Mouse (Mus musculus): ENCODE results near the gene M6pr. TPM values are rescaled to one million over a fixed set of nuclear protein-coding genes. Genes with fewer than 3 reads are reported as not detected.
A peak's percentile ranks its signal among the peaks of the same experiment; 100 is the strongest.

The M6pr gene
- polyA plus RNA-seq, 1 experiment from 2014 or later, result 63.1 TPM

DNA sequence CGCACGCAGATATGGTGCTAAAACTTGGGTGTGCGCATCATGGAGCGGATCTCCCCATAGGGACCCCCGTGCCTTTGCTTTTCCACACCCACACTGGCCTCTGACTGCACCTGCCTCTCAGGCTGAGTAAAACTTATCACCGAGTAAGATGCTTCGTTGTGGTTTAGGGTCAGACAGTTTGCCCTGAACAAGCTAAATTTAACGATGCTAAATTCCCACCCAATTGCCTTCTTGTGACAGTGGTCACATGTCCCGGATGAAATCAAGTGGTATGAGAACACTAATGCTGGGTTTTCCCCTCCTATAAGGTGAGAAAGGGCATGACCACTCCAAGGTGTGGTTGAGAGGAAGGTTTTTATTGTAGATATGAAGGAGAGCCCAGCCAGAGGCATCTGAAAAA lies 14.7 kb upstream of the M6pr start:
- Histone ChIP-seq H3K4me3 (ENCODE audit: low read depth, low read length) (no peak overlapping the region), H3K4me2 (ENCODE audit: low read length) (no peak overlapping the region), H3K36me3 (ENCODE audit: control insufficient read depth, insufficient read depth, low read length) (no peaks in the 10 kb centered on the region), H3K27me3 (replicated peaks; ENCODE audit: control insufficient read depth, insufficient read depth, low read length) (no peaks in the 10 kb centered on the region), H3K9me3 (replicated peaks; ENCODE audit: control insufficient read depth, low read length) (no peaks in the 10 kb centered on the region), H3K27ac (ENCODE audit: low read depth, low read length) (no peak overlapping the region), H3K9ac (ENCODE audit: low read length) (no peak overlapping the region), H3K4me1 (ENCODE audit: control insufficient read depth, insufficient read depth, low read length) (no peaks in the 10 kb centered on the region)
- no peak for ATAC-seq
- DNase-seq (ENCODE audit: low spot score), result no peak
- 86% methylated on average over 9 of the region's 9 CpGs for WGBS

DNA sequence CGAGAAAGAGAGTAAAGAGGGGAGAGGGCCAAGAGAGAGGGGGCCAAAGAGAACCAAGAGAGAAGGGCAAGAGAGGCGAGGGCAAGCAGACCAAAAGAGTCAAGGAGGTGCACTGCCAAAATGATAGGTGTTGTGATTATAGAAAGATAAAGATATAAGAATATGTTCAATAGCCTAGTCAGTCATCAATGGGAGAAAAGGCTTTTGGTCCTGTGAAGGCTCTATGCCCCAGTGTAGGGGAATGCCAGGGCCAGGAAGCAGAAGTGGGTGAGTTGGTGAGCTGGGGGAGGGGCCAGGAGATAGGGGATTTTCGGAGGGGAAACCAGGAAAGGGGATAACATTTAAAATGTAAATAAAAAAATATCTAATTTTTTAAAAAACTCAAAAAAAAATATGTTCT lies 14.2 kb upstream of the M6pr start:
- WGBS, result 78% methylated on average over 3 of the region's 3 CpGs
- Histone ChIP-seq H3K4me2 (ENCODE audit: low read length) (no peak overlapping the region), H3K27me3 (replicated peaks; ENCODE audit: control insufficient read depth, insufficient read depth, low read length) (no peaks in the 10 kb centered on the region), H3K36me3 (ENCODE audit: control insufficient read depth, insufficient read depth, low read length) (no peaks in the 10 kb centered on the region), H3K9me3 (replicated peaks; ENCODE audit: control insufficient read depth, low read length) (no peaks in the 10 kb centered on the region), H3K4me3 (ENCODE audit: low read depth, low read length) (no peak overlapping the region), H3K27ac (ENCODE audit: low read depth, low read length) (no peak overlapping the region), H3K9ac (ENCODE audit: low read length) (no peak overlapping the region), H3K4me1 (ENCODE audit: control insufficient read depth, insufficient read depth, low read length) (no peaks in the 10 kb centered on the region)
- DNase-seq (ENCODE audit: low spot score) (no peak), ATAC-seq (no peak)

DNA sequence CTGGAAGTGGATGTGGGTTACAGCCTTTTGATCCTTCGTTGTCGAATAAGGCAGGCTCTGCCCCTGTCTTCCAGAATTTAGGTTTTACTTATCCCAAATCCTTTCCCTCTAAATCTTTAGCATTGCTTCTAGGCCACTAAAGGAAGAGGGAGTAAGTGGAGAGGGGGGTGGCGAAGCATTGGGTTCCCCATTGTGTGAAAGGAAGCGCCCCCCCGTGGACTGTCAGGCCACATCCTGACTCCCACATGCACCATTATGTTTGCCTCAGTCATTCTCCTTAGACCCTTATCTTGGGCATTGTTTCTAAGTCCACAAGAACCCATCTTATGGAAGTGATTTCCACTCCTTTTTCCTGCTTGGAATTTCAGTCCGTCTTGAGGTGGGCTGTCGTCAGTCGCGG lies 13.3 kb upstream of the M6pr start:
- Histone ChIP-seq H3K9ac (ENCODE audit: low read length) (no peak overlapping the region), H3K36me3 (ENCODE audit: control insufficient read depth, insufficient read depth, low read length) (no peaks in the 10 kb centered on the region), H3K4me3 (ENCODE audit: low read depth, low read length) (no peak overlapping the region), H3K4me1 (ENCODE audit: control insufficient read depth, insufficient read depth, low read length) (no peaks in the 10 kb centered on the region), H3K4me2 (ENCODE audit: low read length) (no peak overlapping the region), H3K27me3 (replicated peaks; ENCODE audit: control insufficient read depth, insufficient read depth, low read length) (no peaks in the 10 kb centered on the region), H3K27ac (ENCODE audit: low read depth, low read length) (no peak overlapping the region), H3K9me3 (replicated peaks; ENCODE audit: control insufficient read depth, low read length) (no peaks in the 10 kb centered on the region)
- 64% methylated on average over 9 of the region's 9 CpGs for WGBS
- DNase-seq (ENCODE audit: low spot score), result no peak
- no peak for ATAC-seq

DNA sequence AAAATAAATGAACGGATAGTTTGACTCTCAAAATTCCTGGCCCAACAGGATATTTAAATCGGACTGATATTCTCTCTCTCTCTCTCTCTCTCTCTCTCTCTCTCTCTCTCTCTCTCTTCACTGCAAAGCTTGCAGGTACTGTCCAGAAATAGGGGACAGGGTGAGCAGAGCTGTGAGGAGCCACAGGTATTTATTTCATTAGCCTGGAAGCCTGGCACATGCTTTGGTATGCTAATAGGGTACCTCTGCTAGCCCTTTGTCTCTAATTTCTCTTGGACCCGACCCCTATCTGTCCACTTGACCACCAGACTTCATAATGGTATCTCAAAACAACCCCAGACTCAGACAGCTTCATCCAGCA lies 11.6 kb upstream of the M6pr start:
- Histone ChIP-seq H3K9me3 (replicated peaks; ENCODE audit: control insufficient read depth, low read length) (no peaks in the 10 kb centered on the region), H3K4me2 (ENCODE audit: low read length) (peak overlapping the region; percentile 57), H3K27ac (ENCODE audit: low read depth, low read length) (peak overlapping the region; percentile 75), H3K4me1 (ENCODE audit: control insufficient read depth, insufficient read depth, low read length) (no peaks in the 10 kb centered on the region), H3K36me3 (ENCODE audit: control insufficient read depth, insufficient read depth, low read length) (no peaks in the 10 kb centered on the region), H3K9ac (ENCODE audit: low read length) (peak overlapping the region; percentile 72), H3K4me3 (ENCODE audit: low read depth, low read length) (peak overlapping the region; percentile 38), H3K27me3 (replicated peaks; ENCODE audit: control insufficient read depth, insufficient read depth, low read length) (no peaks in the 10 kb centered on the region)
- WGBS, result 36% methylated on average over 3 of the region's 3 CpGs
- ATAC-seq (peak; percentile 18; the same call in 1 of the 2 replicates), DNase-seq (ENCODE audit: low spot score) (no peak)

DNA sequence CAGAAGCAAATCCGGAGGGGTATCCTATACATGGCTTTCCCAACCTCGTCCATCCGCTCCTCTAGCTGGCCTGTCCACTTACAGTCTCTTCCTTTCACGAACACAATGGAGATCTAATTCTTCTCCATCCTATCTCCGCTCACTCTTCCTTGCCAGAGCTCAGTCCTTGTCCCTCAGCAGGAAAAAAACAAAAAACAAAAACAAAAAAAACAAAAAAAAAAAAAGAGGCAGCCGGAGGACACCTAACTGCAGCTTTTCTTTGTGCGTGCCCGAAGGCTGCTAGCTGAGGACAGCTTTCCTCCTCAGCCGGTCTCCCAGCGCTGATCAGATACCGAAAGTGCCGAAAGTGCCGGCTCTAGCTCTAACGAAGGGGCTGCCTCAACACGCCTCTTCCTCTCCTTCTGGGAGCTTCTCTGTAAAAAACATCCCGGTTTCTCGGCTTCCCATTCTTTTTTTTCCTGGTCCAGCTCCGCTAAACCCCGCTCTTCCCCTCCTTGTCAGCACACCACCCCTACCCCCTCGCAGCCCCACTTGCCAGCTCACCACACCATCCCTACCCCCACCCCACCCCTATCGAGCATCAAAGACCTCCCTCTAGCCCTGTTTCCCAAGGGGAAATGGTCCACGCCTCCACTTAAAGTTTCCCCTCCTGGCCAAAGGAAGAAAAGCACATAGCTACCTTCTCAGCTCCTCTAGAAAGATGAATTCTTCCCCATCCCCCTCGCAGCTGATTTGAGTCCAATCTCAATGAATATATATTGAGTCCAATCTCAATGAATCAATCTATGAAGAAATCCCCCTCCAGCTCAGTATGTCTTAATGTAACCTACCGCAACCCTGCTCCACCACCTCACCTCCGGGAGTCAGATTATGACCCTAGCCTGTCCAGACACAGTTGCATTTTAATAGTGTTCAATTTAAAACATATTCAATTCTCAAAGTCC lies 11.0 kb upstream of the M6pr start:
- DNase-seq (ENCODE audit: low spot score) (peak; percentile 80), ATAC-seq (peak; percentile 87)
- WGBS, result 5% methylated on average over 25 of the region's 25 CpGs
- Histone ChIP-seq H3K27ac (ENCODE audit: low read depth, low read length) (peak overlapping the region; percentile 75), H3K9ac (ENCODE audit: low read length) (peak overlapping the region; percentile 72), H3K4me1 (ENCODE audit: control insufficient read depth, insufficient read depth, low read length) (no peaks in the 10 kb centered on the region), H3K27me3 (replicated peaks; ENCODE audit: control insufficient read depth, insufficient read depth, low read length) (no peaks in the 10 kb centered on the region), H3K9me3 (replicated peaks; ENCODE audit: control insufficient read depth, low read length) (no peaks in the 10 kb centered on the region), H3K4me3 (ENCODE audit: low read depth, low read length) (peak overlapping the region; percentile 38), H3K4me2 (ENCODE audit: low read length) (peak overlapping the region; percentile 57), H3K36me3 (ENCODE audit: control insufficient read depth, insufficient read depth, low read length) (no peaks in the 10 kb centered on the region)

DNA sequence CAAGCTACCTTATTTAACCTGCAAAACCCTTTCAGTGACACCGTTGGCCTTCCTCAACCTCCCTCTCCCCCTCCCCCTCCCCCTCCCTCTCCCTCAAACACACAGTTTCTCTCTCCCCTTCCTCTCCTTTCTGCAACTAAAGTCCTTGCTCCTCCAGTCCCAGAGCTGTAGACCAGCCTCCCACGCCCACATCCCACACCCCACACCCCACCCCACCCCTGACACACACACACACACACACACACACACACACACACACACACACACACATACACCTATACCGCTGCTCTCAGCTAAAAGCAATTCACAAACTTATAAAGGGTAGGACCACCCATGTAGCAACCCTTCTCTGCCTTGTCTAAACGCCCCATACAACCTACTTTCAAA lies 10.3 kb upstream of the M6pr start:
- peak; percentile 24 for ATAC-seq
- no peak overlapping the region for H3K27ac ChIP-seq (ENCODE audit: low read depth, low read length)
- H3K36me3 ChIP-seq (ENCODE audit: control insufficient read depth, insufficient read depth, low read length), result no peaks in the 10 kb centered on the region
- no peaks in the 10 kb centered on the region for H3K9me3 ChIP-seq (replicated peaks; ENCODE audit: control insufficient read depth, low read length)
- no peaks in the 10 kb centered on the region for H3K4me1 ChIP-seq (ENCODE audit: control insufficient read depth, insufficient read depth, low read length)
- no peak for DNase-seq (ENCODE audit: low spot score)
- WGBS, result 43% methylated on average over 4 of the region's 4 CpGs
- H3K4me3 ChIP-seq (ENCODE audit: low read depth, low read length), result no peak overlapping the region
- H3K9ac ChIP-seq (ENCODE audit: low read length), result no peak overlapping the region
- 0 out of 2 replicates have a peak overlapping the region, but pooled peaks have one; percentile 57 for H3K4me2 ChIP-seq (ENCODE audit: low read length)
- no peaks in the 10 kb centered on the region for H3K27me3 ChIP-seq (replicated peaks; ENCODE audit: control insufficient read depth, insufficient read depth, low read length)

DNA sequence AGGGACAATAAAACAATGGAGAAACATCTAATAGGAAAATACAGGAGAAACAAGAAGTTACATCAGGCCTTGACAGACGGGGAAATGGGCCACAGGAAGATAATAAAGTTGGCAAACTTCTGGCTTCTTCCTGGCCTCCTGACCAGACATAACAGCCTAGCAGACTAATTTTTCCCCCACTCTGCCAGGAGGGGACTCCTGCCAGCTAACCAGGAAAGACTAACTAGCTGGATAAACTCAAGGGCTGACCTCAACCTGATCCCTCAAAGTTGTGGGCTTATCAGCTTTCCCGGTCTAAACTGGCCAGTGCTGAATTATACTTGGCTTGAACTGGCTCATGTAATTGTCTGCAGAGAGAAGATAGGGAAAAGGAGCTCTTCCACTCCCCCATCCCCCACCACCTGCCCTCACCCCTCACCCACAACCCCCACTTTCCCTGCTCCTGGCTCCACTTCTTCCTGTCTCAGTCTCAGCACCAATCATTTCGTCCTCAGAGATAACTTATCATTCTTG lies 8.8 kb upstream of the M6pr start:
- Histone ChIP-seq H3K4me1 (ENCODE audit: control insufficient read depth, insufficient read depth, low read length) (no peaks in the 10 kb centered on the region), H3K9ac (ENCODE audit: low read length) (no peak overlapping the region)
- 75% methylated on average over 3 of the region's 3 CpGs for whole genome bisulfite sequencing

DNA sequence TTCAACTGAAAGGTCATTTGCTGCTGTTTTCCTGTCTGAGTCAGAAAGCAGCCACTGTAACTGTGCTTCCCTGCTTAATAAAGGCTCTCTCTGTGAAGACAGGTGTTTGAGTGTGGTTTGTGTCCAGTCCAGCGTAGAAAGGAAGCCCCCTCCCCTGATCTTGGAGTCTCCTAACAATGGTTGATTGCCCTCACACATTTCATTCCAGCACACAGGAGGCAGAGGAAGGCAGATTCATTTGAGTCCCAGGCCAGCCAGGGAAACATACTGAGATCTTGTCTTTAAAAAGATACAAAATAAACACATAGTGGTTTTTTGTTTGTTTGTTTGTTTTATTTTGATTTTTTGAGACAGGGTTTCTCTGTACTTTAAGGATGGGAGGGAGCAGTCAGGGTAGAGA lies 6.4 kb upstream of the M6pr start:
- H3K36me3 ChIP-seq (ENCODE audit: control insufficient read depth, insufficient read depth, low read length), result no peaks in the 10 kb centered on the region
- no peak overlapping the region for H3K4me3 ChIP-seq (ENCODE audit: low read depth, low read length)
- no peak overlapping the region for H3K4me2 ChIP-seq (ENCODE audit: low read length)
- H3K9ac ChIP-seq (ENCODE audit: low read length), result no peak overlapping the region
- WGBS, result 58% methylated on average over 1 of the region's 1 CpGs
- H3K4me1 ChIP-seq (ENCODE audit: control insufficient read depth, insufficient read depth, low read length), result no peaks in the 10 kb centered on the region
- ATAC-seq (no peak), DNase-seq (ENCODE audit: low spot score) (no peak)
- no peaks in the 10 kb centered on the region for H3K9me3 ChIP-seq (replicated peaks; ENCODE audit: control insufficient read depth, low read length)
- no peak overlapping the region for H3K27ac ChIP-seq (ENCODE audit: low read depth, low read length)
- H3K27me3 ChIP-seq (replicated peaks; ENCODE audit: control insufficient read depth, insufficient read depth, low read length), result no peaks in the 10 kb centered on the region

More for the DNA sequence above, 8.8 kb upstream of the M6pr start:
- H3K9me3 ChIP-seq (replicated peaks; ENCODE audit: control insufficient read depth, low read length), result no peaks in the 10 kb centered on the region
- DNase-seq (ENCODE audit: low spot score), result no peak
- no peak overlapping the region for H3K4me3 ChIP-seq (ENCODE audit: low read depth, low read length)
- no peak overlapping the region for H3K27ac ChIP-seq (ENCODE audit: low read depth, low read length)
- no peak for ATAC-seq
- H3K36me3 ChIP-seq (ENCODE audit: control insufficient read depth, insufficient read depth, low read length), result no peaks in the 10 kb centered on the region
- H3K27me3 ChIP-seq (replicated peaks; ENCODE audit: control insufficient read depth, insufficient read depth, low read length), result no peaks in the 10 kb centered on the region
- no peak overlapping the region for H3K4me2 ChIP-seq (ENCODE audit: low read length)

DNA sequence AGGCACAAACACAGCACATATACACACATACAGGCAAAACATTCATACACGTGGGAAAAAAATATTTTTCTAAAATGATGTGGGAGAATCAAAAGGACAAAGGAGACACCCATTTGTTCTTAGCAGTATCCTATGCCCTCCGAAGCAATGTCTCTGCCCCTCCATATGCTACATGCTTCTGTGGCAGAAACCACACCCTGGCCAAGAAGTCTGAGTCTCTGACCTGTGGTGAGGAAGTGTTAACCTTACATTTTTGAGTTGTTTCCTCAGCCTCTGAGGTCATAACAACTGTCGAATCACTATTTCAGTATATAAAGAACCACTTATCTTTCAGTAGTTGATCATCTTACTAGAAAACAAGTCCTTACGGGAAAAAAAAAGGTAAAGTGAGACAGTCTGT lies 5.9 kb upstream of the M6pr start:
- no peaks in the 10 kb centered on the region for H3K36me3 ChIP-seq (ENCODE audit: control insufficient read depth, insufficient read depth, low read length)
- H3K4me1 ChIP-seq (ENCODE audit: control insufficient read depth, insufficient read depth, low read length), result no peaks in the 10 kb centered on the region
- H3K9me3 ChIP-seq (replicated peaks; ENCODE audit: control insufficient read depth, low read length), result no peaks in the 10 kb centered on the region
- H3K4me3 ChIP-seq (ENCODE audit: low read depth, low read length), result no peak overlapping the region
- H3K9ac ChIP-seq (ENCODE audit: low read length), result no peak overlapping the region
- H3K4me2 ChIP-seq (ENCODE audit: low read length), result no peak overlapping the region
- no peak overlapping the region for H3K27ac ChIP-seq (ENCODE audit: low read depth, low read length)
- DNase-seq (ENCODE audit: low spot score) (no peak), ATAC-seq (no peak)
- WGBS, result 85% methylated on average over 4 of the region's 4 CpGs
- no peaks in the 10 kb centered on the region for H3K27me3 ChIP-seq (replicated peaks; ENCODE audit: control insufficient read depth, insufficient read depth, low read length)

Data from forebrain, embryonic 14.5 days (tissue).